Mouse (Mus musculus): Measurements from ENCODE around the gene Crip1.

GRCm38 (mm10) chr12:113147481-113147880, 1.4 kb downstream of the Crip1 start:
- no peak for TF ChIP-seq EP300 (IDR thresholded peaks at IDR 0.05; ENCODE audit: low read depth)
- no peak for TF ChIP-seq CTCF (IDR thresholded peaks at IDR 0.05; ENCODE audit: low read depth)
